20 mouse cellular contexts compared by ENCODE assay signal in the genomic region with DNA sequence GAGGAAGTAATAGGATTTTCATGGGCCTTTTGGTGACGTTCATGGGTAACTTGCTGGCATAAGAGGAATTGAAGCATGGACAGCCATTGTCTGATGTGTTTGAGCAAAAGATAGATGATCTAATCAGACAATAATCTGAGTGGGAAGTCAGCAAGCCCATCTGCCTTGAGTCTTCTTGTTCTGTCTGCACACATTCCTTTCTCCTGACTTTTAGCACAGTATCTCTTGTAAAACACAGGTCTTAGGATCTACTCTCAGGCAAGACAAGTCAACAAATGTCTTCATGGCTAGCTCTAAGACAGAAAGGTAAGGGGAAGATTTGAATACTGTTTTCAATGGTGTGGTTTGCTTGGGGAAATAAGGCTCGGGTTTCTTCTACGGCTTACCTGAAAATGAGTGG.
A peak's percentile ranks its signal among the peaks of the same experiment; 100 is the strongest.
DNase-seq lines count a peak whose midpoint lies in the region; ATAC-seq and TF ChIP-seq lines count a peak whose summit lies in the region.
"Had no signal": no experiment of that assay in that cellular context is flagged by ENCODE, and none has a peak within 500 bp of the region (broad histone marks: within the 10 kb centered on the region; RNA-seq: fewer than 3 reads in every experiment).

No protein-coding gene starts in this region.

- H3K79me2 ChIP-seq in myocyte (ENCODE audit: control insufficient read depth, insufficient read depth) = no peaks in the 10 kb centered on the region

- no peak overlapping the region for H3K4me2 ChIP-seq in myocyte (ENCODE audit: low read depth)
- H3K4me2 ChIP-seq: embryonic facial prominence, embryonic 13.5 days; embryonic facial prominence, embryonic 15.5 days; forebrain, embryonic 13.5 days; forebrain, embryonic 15.5 days had no signal

- no peak overlapping the region for H3K4me3 ChIP-seq in myocyte
- H3K4me3 ChIP-seq: embryonic facial prominence, embryonic 13.5 days; embryonic facial prominence, embryonic 15.5 days; forebrain, embryonic 13.5 days; forebrain, embryonic 15.5 days had no signal

- POLR2A ChIA-PET in Patski (lab: Charles Lee) = no interaction called here

- H3K36me3 ChIP-seq in myocyte (ENCODE audit: control insufficient read depth, insufficient read depth) = no peaks in the 10 kb centered on the region
- H3K36me3 ChIP-seq: embryonic facial prominence, embryonic 13.5 days; embryonic facial prominence, embryonic 15.5 days; forebrain, embryonic 15.5 days had no signal

- peak; percentile 55 for DNase-seq in Muller cell, postnatal 12 days (ENCODE audit: inconsistent ontology term)
- DNase-seq in Patski (ENCODE audit: low read depth, low spot score) = peak; percentile 37
- no peak for DNase-seq in urinary bladder, adult 18-20 months (ENCODE audit: low spot score in 2 of 2)
- DNase-seq: adrenal gland, adult 2 months; adrenal gland, postnatal 10 days; adrenal gland, postnatal 25 days; cerebellum, adult 11 months; cerebellum, adult 18-20 months; cerebellum, adult 8-10 months; cerebellum, adult 9-11 months; cerebellum, postnatal 14 days; cerebellum, postnatal 36 days; embryo, embryonic 11 days; forebrain, postnatal 0 days had no signal

- H3ac ChIP-seq in myocyte (ENCODE audit: control insufficient read depth, insufficient read length) = no peak overlapping the region

- TF ChIP-seq CTCF in Patski (IDR thresholded peaks at IDR 0.05) = no peak

- peak; percentile 71 for ATAC-seq in Patski
- ATAC-seq in megakaryocyte progenitor cell, adult 5-6 weeks (replicated peaks; ENCODE audit: poor library complexity) = no peak
- ATAC-seq: forebrain, embryonic 13.5 days; forebrain, embryonic 15.5 days; forebrain, postnatal 0 days had no signal

- in situ Hi-C loops in Patski (cut with MboI; ENCODE audit: low pct_unique_long_range_greater_than_20kb) = no loop called here

- CTCF ChIA-PET in Patski (lab: Charles Lee) = interaction anchor here (1.2 kb wide), 1 partner anchor 14 kb away, joined by 5 read pairs; no protein-coding TSS in a partner anchor

- TF ChIP-seq POLR2A in myocyte (IDR thresholded peaks at IDR 0.05; ENCODE audit: insufficient read length, low read depth) = no peak

- H3K27me3 ChIP-seq in Patski = no peaks in the 10 kb centered on the region
- no peaks in the 10 kb centered on the region for H3K27me3 ChIP-seq in myocyte (ENCODE audit: control insufficient read depth, insufficient read depth, insufficient read length)
- H3K27me3 ChIP-seq: embryonic facial prominence, embryonic 13.5 days; forebrain, embryonic 13.5 days; forebrain, embryonic 15.5 days had no signal

TF ChIP-seq in myocyte, 11 proteins besides CTCF, POLR2A, EP300 and RAD21:
- no peak for TF ChIP-seq POLR2AphosphoS2 (IDR thresholded peaks at IDR 0.05; ENCODE audit: insufficient read length, low read depth)
- peak in 2 of 3 experiments; percentile 16 to 18 for TF ChIP-seq MYOD1 (IDR thresholded peaks at IDR 0.05; ENCODE audit: control insufficient read depth in 1 of 3, insufficient read length in 2 of 3, low read depth in 2 of 3)
- no peak for TF ChIP-seq MAX (IDR thresholded peaks at IDR 0.05; ENCODE audit: low read depth)
- TF ChIP-seq USF1 (IDR thresholded peaks at IDR 0.05; ENCODE audit: low read depth) = no peak
- no peak for TF ChIP-seq CEBPB (IDR thresholded peaks at IDR 0.05; ENCODE audit: insufficient read depth, poor library complexity, severe bottlenecking)
TF ChIP-seq in myocyte: peak in this region for 1.

Comparison
In these comparisons a context has a peak if more than half of its experiments do, and no peak if none do; other contexts are left out.
1. DNase-seq: peak in Muller cell, postnatal 12 days (single experiment) and Patski (single experiment); none in urinary bladder, adult 18-20 months (0 of 2).